Mouse (Mus musculus) cerebellum, adult 2 months (tissue): ENCODE data around the gene Cyp2e1. TPM values are rescaled to one million over a fixed set of nuclear protein-coding genes. Genes with fewer than 3 reads are reported as not detected.
"Not testable (repeated sequence)": the region's sequence is repeated elsewhere in the genome, so short reads cannot be mapped to it uniquely, and the experiment has no call there.

Source experiments
- DNase-seq, 2 experiments: peaks; one replicate each; pipeline ENCODE4 v3.0.0; 2021
- H3K27ac ChIP-seq: fragments of 200-500 bp; 2 replicates; pipeline ENCODE4 v1.5.1; 2012; ENCODE audit warnings: low read length, control low read depth, inconsistent platforms; ENCODE audit not compliant: insufficient read depth
- H3K27me3 ChIP-seq: fragments of 200-500 bp; 2 replicates; pipeline ENCODE4 v1.6.1; 2012; ENCODE audit warnings: inconsistent platforms, mild to moderate bottlenecking, low read length, moderate library complexity; ENCODE audit not compliant: control insufficient read depth, insufficient read depth
- H3K4me1 ChIP-seq: fragments of 200-500 bp; 2 replicates; pipeline ENCODE4 v1.6.1; 2011; ENCODE audit warnings: low read length; ENCODE audit not compliant: control insufficient read depth, insufficient read depth
- H3K4me3 ChIP-seq: fragments of 200-500 bp; replicated peaks from 2 replicates; pipeline ENCODE3; 2011; ENCODE audit warnings: mild to moderate bottlenecking, low read depth, low read length, control low read depth; ENCODE audit not compliant: insufficient read depth
- CTCF ChIP-seq: fragments of 200-500 bp; IDR thresholded peaks from 2 replicates; pipeline ENCODE4 v1.5.1; 2011; ENCODE audit warnings: low read depth, mild to moderate bottlenecking, control low read depth, low read length, moderate library complexity, borderline replicate concordance; ENCODE audit not compliant: insufficient read depth
- POLR2A ChIP-seq: fragments of 200-500 bp; IDR thresholded peaks from 2 replicates; pipeline ENCODE4 v1.6.1; 2011; ENCODE audit warnings: low read length, control low read depth, borderline replicate concordance; ENCODE audit not compliant: insufficient read depth
- WGBS: fragments of 180-500 bp; shearing (Covaris S2); methylation state at CpG from one replicate; pipeline ENCODE4 v1.1.7; 2018; 5-methylcytosine and 5-hydroxymethylcytosine counted together
- polyA plus RNA-seq: library from polyadenylated mRNA; depleted of rRNA; stranded (reverse); fragments of >200 nt; gene quantifications from 2 replicates; pipeline ENCODE4 v1.2.3, GENCODE M21; 2012

The Cyp2e1 gene
- polyA plus RNA-seq, 1 experiment, result 0.18 TPM

GRCm38 (mm10) chr7:140754556-140754955 lies 9.0 kb upstream of the Cyp2e1 start:
- H3K27me3 ChIP-seq, result no peaks in the 10 kb centered on the region
- no peak overlapping the region for H3K4me3 ChIP-seq
- TF ChIP-seq POLR2A (no peak), CTCF (no peak)
- H3K27ac ChIP-seq, result no peak overlapping the region
- no peak for DNase-seq
- no peaks in the 10 kb centered on the region for H3K4me1 ChIP-seq

GRCm38 (mm10) chr7:140756151-140756854 lies 7.2 kb upstream of the Cyp2e1 start:
- Histone ChIP-seq H3K4me1 (no peaks in the 10 kb centered on the region), H3K27ac (no peak overlapping the region), H3K27me3 (no peaks in the 10 kb centered on the region), H3K4me3 (no peak overlapping the region)
- WGBS, result 76% methylated on average over 4 of the region's 4 CpGs
- TF ChIP-seq POLR2A (no peak), CTCF (no peak)
- DNase-seq, result no peak

GRCm38 (mm10) chr7:140760647-140761046 lies 2.9 kb upstream of the Cyp2e1 start:
- no peak overlapping the region for H3K27ac ChIP-seq
- H3K27me3 ChIP-seq, result no peaks in the 10 kb centered on the region
- no peak for DNase-seq
- no peaks in the 10 kb centered on the region for H3K4me1 ChIP-seq
- TF ChIP-seq CTCF (no peak), POLR2A (no peak)
- no peak overlapping the region for H3K4me3 ChIP-seq

GRCm38 (mm10) chr7:140765391-140765790 lies 1.9 kb downstream of the Cyp2e1 start:
- H3K27me3 ChIP-seq, DNase-seq, H3K27ac ChIP-seq, H3K4me3 ChIP-seq, H3K4me1 ChIP-seq: not testable (repeated sequence)
- WGBS, result 67% methylated on average over 1 of the region's 1 CpGs

GRCm38 (mm10) chr7:140765888-140766739 lies 2.6 kb downstream of the Cyp2e1 start:
- Histone ChIP-seq H3K4me3 (no peak overlapping the region), H3K27me3 (no peaks in the 10 kb centered on the region), H3K4me1 (no peaks in the 10 kb centered on the region), H3K27ac (no peak overlapping the region)
- WGBS, result 78% methylated on average over 12 of the region's 12 CpGs
- TF ChIP-seq CTCF, result no peak
- DNase-seq, result no peak

GRCm38 (mm10) chr7:140780548-140780947 lies 17.0 kb downstream of the Cyp2e1 start:
- H3K27ac ChIP-seq, result no peak overlapping the region
- 80% methylated on average over 4 of the region's 4 CpGs for WGBS
- no peaks in the 10 kb centered on the region for H3K27me3 ChIP-seq
- H3K4me3 ChIP-seq, result no peak overlapping the region
- no peaks in the 10 kb centered on the region for H3K4me1 ChIP-seq
- TF ChIP-seq CTCF, result no peak
- TF ChIP-seq POLR2A, result no peak
- DNase-seq, result no peak

- Histone ChIP-seq H3K27me3 (no peaks in the 10 kb centered on the region), H3K27ac (no peak within 1 kb of the TSS), H3K4me1 (no peaks in the 10 kb centered on the region), H3K4me3 (no peak within 1 kb of the TSS)
- no peak for DNase-seq
- WGBS, result 84% methylated on average over 33 of the region's 33 CpGs
- TF ChIP-seq POLR2A (no peak), CTCF (no peak)
Measured at GRCm38 (mm10) chr7:140787406-140788052, 24.0 kb downstream of the Cyp2e1 start, which contains the start of gene Syce1. Gene Syce1, minus strand, starts transcription at chr7:140787852.

- TF ChIP-seq CTCF (no peak), POLR2A (no peak)
- no peaks in the 10 kb centered on the region for H3K27me3 ChIP-seq
- H3K4me3 ChIP-seq, result no peak overlapping the region
- WGBS, result 79% methylated on average over 7 of the region's 7 CpGs
- no peaks in the 10 kb centered on the region for H3K4me1 ChIP-seq
- DNase-seq, result no peak
- H3K27ac ChIP-seq, result no peak overlapping the region
Measured at GRCm38 (mm10) chr7:140788053-140788435, 24.5 kb downstream of the Cyp2e1 start.
